In the genomic region with DNA sequence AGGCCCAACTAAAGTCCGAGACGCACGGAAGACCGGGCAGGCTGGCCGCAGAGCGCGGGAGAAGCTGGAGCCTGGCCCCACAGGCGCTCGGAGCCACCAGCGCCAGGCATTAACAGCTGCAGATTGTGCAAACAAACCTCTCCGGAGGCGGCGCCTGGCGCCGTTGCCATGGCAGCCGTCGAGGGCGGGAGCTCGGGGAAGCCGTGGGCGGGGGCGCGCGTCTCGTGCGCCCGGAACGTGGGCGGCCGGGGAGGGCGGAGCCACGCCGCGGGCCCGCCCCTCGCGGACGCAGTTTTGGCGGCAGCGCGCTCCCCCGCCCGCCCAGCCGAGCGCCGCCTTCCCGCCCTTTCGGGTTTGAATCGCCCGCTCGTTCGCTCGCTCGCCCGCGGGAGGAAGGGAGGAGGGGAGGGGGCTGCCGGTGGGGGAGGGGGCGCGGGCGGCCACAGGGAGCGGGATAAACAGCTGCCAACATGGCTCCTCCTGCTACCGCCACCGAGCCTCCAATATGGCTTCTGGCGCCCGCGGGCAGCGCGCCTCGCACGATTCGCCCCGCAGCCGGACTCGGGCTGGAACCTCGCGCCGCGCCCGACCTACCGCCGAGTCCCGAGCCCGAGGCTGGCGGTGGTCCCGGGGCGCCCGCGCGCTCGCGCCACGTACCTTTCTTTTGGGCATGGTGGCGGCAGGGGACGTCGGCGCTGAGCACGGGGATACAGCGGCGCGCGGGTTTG, we compare ENCODE assay signal across 8 mouse cellular contexts. TPM values are rescaled to one million over a fixed set of nuclear protein-coding genes. Genes with fewer than 3 reads are reported as not detected.
DNase-seq lines count a peak whose midpoint lies in the region; ATAC-seq and TF ChIP-seq lines count a peak whose summit lies in the region.

No protein-coding gene starts in this region.

- H3K4me2 ChIP-seq in hindbrain, embryonic 12.5 days (replicated peaks), result peak overlapping the region; percentile 87

- H3K9me3 ChIP-seq in hindbrain, embryonic 12.5 days (replicated peaks), result no peaks in the 10 kb centered on the region

- H3K4me3 ChIP-seq in hindbrain, embryonic 12.5 days, result peak overlapping the region; percentile 79

- peak overlapping the region; percentile 97 for H3K9ac ChIP-seq in hindbrain, embryonic 12.5 days

- in situ Hi-C loops in Patski (cut with MboI; ENCODE audit: low pct_unique_long_range_greater_than_20kb), result no loop called here

- peaks cover 37% of the 10 kb centered on the region for H3K36me3 ChIP-seq in hindbrain, embryonic 12.5 days

- no peaks in the 10 kb centered on the region for H3K27me3 ChIP-seq in Patski
- H3K27me3 ChIP-seq in hindbrain, embryonic 12.5 days, result no peaks in the 10 kb centered on the region

- DNase-seq in Patski (ENCODE audit: low read depth, low spot score), result peak; percentile 71
- peak; percentile 98 to 99 for DNase-seq in cerebellum, postnatal 10 days
- peak; percentile 94 to 98 for DNase-seq in frontal cortex, postnatal 10 days (ENCODE audit: low spot score in 2 of 2)
- peak; percentile 98 for DNase-seq in layer of hippocampus, postnatal 14 days (ENCODE audit: low spot score in 2 of 2)
- peak; percentile 99 for DNase-seq in lung, postnatal 10 days
- DNase-seq in ovary, postnatal 14 days (ENCODE audit: low spot score), result peak; percentile 98
- DNase-seq in thymus, postnatal 10 days (ENCODE audit: low spot score in 2 of 2), result peak; percentile 96 to 98

- WGBS in hindbrain, embryonic 12.5 days, result under 1% methylated on average over 85 of the region's 101 CpGs

- POLR2A ChIA-PET in Patski (lab: Charles Lee), result interaction anchor here (0.9 kb wide), 1 partner anchor 55 kb away, joined by 4 read pairs; no protein-coding TSS in a partner anchor

- H3K4me1 ChIP-seq in hindbrain, embryonic 12.5 days, result peaks cover 45% of the 10 kb centered on the region

- ATAC-seq in Patski, result peak; percentile 75
- peak; percentile 67 for ATAC-seq in hindbrain, embryonic 12.5 days (ENCODE audit: low FRiP score)

- H3K27ac ChIP-seq in hindbrain, embryonic 12.5 days, result peak overlapping the region; percentile 100

- TF ChIP-seq CTCF in Patski (IDR thresholded peaks at IDR 0.05), result no peak

- CTCF ChIA-PET in Patski (lab: Charles Lee), result no interaction called here

RNA-seq across cellular contexts. Expression of a gene that starts 1.1 kb away (rescaled TPM):
- 170 TPM for polyA plus RNA-seq in Patski (2021)
- 2,290 and 2,342 TPM in 2 replicates for polyA plus RNA-seq in hindbrain, embryonic 12.5 days (2016; fragmentation: Nextera tagmentation; extraction: Ambion mirVana)
- 100 to 1,000 TPM; 153 to 159 TPM for total RNA-seq in layer of hippocampus, postnatal 14 days (2021)

RNA-seq across cellular contexts. Expression of a gene that starts 33.4 kb away (rescaled TPM):
- polyA plus RNA-seq in Patski (2021), result 28.3 TPM
- polyA plus RNA-seq in hindbrain, embryonic 12.5 days (2016; fragmentation: Nextera tagmentation; extraction: Ambion mirVana), result 43.1 and 44.1 TPM in 2 replicates
- total RNA-seq in layer of hippocampus, postnatal 14 days (2021), result 10 to 100 TPM; 57.9 to 65.2 TPM

RNA-seq across cellular contexts. Expression of a gene that starts 51.3 kb away (rescaled TPM):
- not detected for polyA plus RNA-seq in Patski (2021)
- polyA plus RNA-seq in hindbrain, embryonic 12.5 days (2016; fragmentation: Nextera tagmentation; extraction: Ambion mirVana), result 1.4 TPM in 2 replicates
- total RNA-seq in layer of hippocampus, postnatal 14 days (2021), result not detected

Comparison
In these comparisons a context has a peak if more than half of its experiments do, and no peak if none do; other contexts are left out.
1. Peak in every context shown above with its lines: DNase-seq, ATAC-seq, H3K4me3 ChIP-seq and H3K27ac ChIP-seq.
2. RNA of a gene that starts 1.1 kb away (polyA plus RNA-seq): 2,290 to 2,342 TPM in hindbrain, embryonic 12.5 days; 170 TPM in Patski (single experiment); every median in the first group is over 10 times any median in the second.